In the genomic region with DNA sequence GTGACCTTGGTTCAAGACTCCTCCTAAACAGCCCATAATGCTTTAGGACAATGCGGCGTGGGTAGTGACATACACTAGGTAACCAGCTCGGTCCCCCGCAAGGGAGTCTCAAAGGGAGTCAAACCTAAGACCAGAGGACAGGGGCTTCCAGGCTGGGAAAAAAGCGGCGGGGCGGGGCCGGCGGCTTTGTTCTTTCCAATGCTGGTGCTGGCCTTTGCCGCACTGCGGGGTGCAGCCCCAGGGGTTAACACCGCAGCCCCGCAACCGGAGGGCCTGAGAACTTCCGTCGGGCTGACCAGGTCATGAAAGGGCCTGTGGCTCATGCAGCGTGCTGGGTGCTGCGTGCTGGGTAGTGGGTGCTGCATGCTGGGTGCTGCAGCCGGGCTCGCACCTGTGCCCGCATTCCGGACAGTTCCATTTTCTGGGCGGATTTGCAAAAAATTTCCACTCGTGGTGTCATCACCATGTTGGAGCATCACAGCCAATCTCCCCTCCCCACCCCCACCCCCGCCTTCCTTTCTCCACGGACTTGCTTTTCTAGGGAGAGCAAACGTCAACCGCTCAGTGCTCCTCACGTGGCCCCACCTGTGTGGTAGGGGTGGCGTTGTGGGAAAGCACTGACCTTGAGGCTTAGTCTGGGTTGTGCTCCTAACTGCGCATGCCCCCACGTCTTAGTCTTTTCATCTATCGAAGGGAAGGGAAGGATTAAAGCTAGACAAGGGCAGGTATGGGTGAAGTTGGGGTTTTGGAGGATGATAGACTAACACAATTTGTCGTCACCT, we compare ENCODE assay signal across 8 mouse cellular contexts. TPM values are rescaled to one million over a fixed set of nuclear protein-coding genes. Genes with fewer than 3 reads are reported as not detected.
DNase-seq lines count a peak whose midpoint lies in the region; ATAC-seq and TF ChIP-seq lines count a peak whose summit lies in the region.

No protein-coding gene starts in this region.

- TF ChIP-seq CTCF in intestine, postnatal 0 days (IDR thresholded peaks at IDR 0.05; ENCODE audit: low read depth): no peak

- H3K36me3 ChIP-seq in intestine, embryonic 15.5 days: no peaks in the 10 kb centered on the region
- H3K36me3 ChIP-seq in intestine, postnatal 0 days (ENCODE audit: control insufficient read depth, insufficient read depth): no peaks in the 10 kb centered on the region
- no peaks in the 10 kb centered on the region for H3K36me3 ChIP-seq in neural tube, embryonic 13.5 days

- no peak overlapping the region for H3K4me3 ChIP-seq in intestine, embryonic 15.5 days (replicated peaks)
- no peak overlapping the region for H3K4me3 ChIP-seq in intestine, postnatal 0 days (ENCODE audit: low read depth, low read length)
- no peak overlapping the region for H3K4me3 ChIP-seq in neural tube, embryonic 13.5 days

- H3K9me3 ChIP-seq in intestine, embryonic 15.5 days: no peaks in the 10 kb centered on the region
- H3K9me3 ChIP-seq in intestine, postnatal 0 days (ENCODE audit: control insufficient read depth): no peaks in the 10 kb centered on the region
- H3K9me3 ChIP-seq in neural tube, embryonic 13.5 days: no peaks in the 10 kb centered on the region

- H3K9ac ChIP-seq in intestine, embryonic 15.5 days: no peak overlapping the region
- no peak overlapping the region for H3K9ac ChIP-seq in intestine, postnatal 0 days (ENCODE audit: low read depth, low read length)
- peak overlapping the region; percentile 55 for H3K9ac ChIP-seq in neural tube, embryonic 13.5 days

- no peak overlapping the region for H3K27ac ChIP-seq in intestine, embryonic 15.5 days
- no peak overlapping the region for H3K27ac ChIP-seq in intestine, postnatal 0 days (ENCODE audit: low read depth, low read length)
- H3K27ac ChIP-seq in neural tube, embryonic 13.5 days (replicated peaks): no peak overlapping the region

- peak; percentile 61 for DNase-seq in cerebellum, adult 8-10 months
- peak; percentile 54 for DNase-seq in kidney, adult 11 months
- DNase-seq in ovary, postnatal 10 days (ENCODE audit: low spot score): no peak
- no peak for DNase-seq in lung, postnatal 4 days

- H3K4me1 ChIP-seq in intestine, embryonic 15.5 days (replicated peaks): peaks cover 9% of the 10 kb centered on the region
- 0 out of 2 replicates have a peak, but pooled peaks cover 3% of the 10 kb centered on the region for H3K4me1 ChIP-seq in intestine, postnatal 0 days (replicated peaks; ENCODE audit: control insufficient read depth, insufficient read depth, low read length)
- peaks cover 37% of the 10 kb centered on the region for H3K4me1 ChIP-seq in neural tube, embryonic 13.5 days (replicated peaks)

- ATAC-seq in intestine, embryonic 15.5 days: no peak
- no peak for ATAC-seq in intestine, postnatal 0 days
- ATAC-seq in neural tube, embryonic 13.5 days (ENCODE audit: low read depth): no peak
- no peak for ATAC-seq in megakaryocyte, adult 5-6 weeks (ENCODE audit: poor library complexity, severe bottlenecking)

- H3K27me3 ChIP-seq in intestine, embryonic 15.5 days (replicated peaks): peaks cover 10% of the 10 kb centered on the region
- peaks cover 10% of the 10 kb centered on the region; the same call in 1 of the 2 replicates for H3K27me3 ChIP-seq in intestine, postnatal 0 days (replicated peaks; ENCODE audit: control insufficient read depth, insufficient read depth, low read length)
- H3K27me3 ChIP-seq in neural tube, embryonic 13.5 days: peaks cover 10% of the 10 kb centered on the region

- peak overlapping the region; percentile 43 for H3K4me2 ChIP-seq in intestine, embryonic 15.5 days (replicated peaks)
- H3K4me2 ChIP-seq in intestine, postnatal 0 days (replicated peaks; ENCODE audit: low read depth): no peak overlapping the region
- peak overlapping the region; percentile 42 for H3K4me2 ChIP-seq in neural tube, embryonic 13.5 days

- WGBS in intestine, embryonic 15.5 days: 31% methylated on average over 34 of the region's 34 CpGs
- WGBS in intestine, postnatal 0 days: 33% methylated on average over 34 of the region's 34 CpGs
- 30% methylated on average over 34 of the region's 34 CpGs for WGBS in neural tube, embryonic 13.5 days

RNA-seq across cellular contexts. Expression of a gene that starts 14.3 kb away (rescaled TPM):
- 1,243 and 1,415 TPM in 2 replicates for polyA plus RNA-seq in intestine, embryonic 15.5 days (2015; fragmentation: Nextera tagmentation; extraction: Ambion mirVana)
- polyA plus RNA-seq in intestine, postnatal 0 days (2015; fragmentation: Nextera tagmentation; extraction: Ambion mirVana): 398 and 412 TPM in 2 replicates
- 6,082 and 6,118 TPM in 2 replicates for polyA plus RNA-seq in neural tube, embryonic 13.5 days (2015; fragmentation: Nextera tagmentation; extraction: Ambion mirVana)
- total RNA-seq in megakaryocyte, adult 5-6 weeks (2015): 563 and 570 TPM in 2 replicates
- total RNA-seq in megakaryocyte, adult 5-6 weeks (2017): 790 and 821 TPM in 2 replicates

RNA-seq across cellular contexts. Expression of a gene that starts 42.7 kb away (rescaled TPM):
- polyA plus RNA-seq in intestine, embryonic 15.5 days (2015; fragmentation: Nextera tagmentation; extraction: Ambion mirVana): 11.5 TPM in 2 replicates
- polyA plus RNA-seq in intestine, postnatal 0 days (2015; fragmentation: Nextera tagmentation; extraction: Ambion mirVana): 62.6 and 70.3 TPM in 2 replicates
- 19.5 and 23.3 TPM in 2 replicates for polyA plus RNA-seq in neural tube, embryonic 13.5 days (2015; fragmentation: Nextera tagmentation; extraction: Ambion mirVana)
- 10.7 and 11.7 TPM in 2 replicates for total RNA-seq in megakaryocyte, adult 5-6 weeks (2015)
- 17.0 and 17.6 TPM in 2 replicates for total RNA-seq in megakaryocyte, adult 5-6 weeks (2017)

RNA-seq across cellular contexts. Expression of a gene that starts 57.0 kb away (rescaled TPM):
- 16.0 and 18.0 TPM in 2 replicates for polyA plus RNA-seq in intestine, embryonic 15.5 days (2015; fragmentation: Nextera tagmentation; extraction: Ambion mirVana)
- polyA plus RNA-seq in intestine, postnatal 0 days (2015; fragmentation: Nextera tagmentation; extraction: Ambion mirVana): 3.8 TPM in 2 replicates
- 2.3 TPM in 2 replicates for polyA plus RNA-seq in neural tube, embryonic 13.5 days (2015; fragmentation: Nextera tagmentation; extraction: Ambion mirVana)
- 3.7 and 3.9 TPM in 2 replicates for total RNA-seq in megakaryocyte, adult 5-6 weeks (2015)
- 12.6 and 17.0 TPM in 2 replicates for total RNA-seq in megakaryocyte, adult 5-6 weeks (2017)

RNA-seq across cellular contexts. Expression of a gene that starts 57.7 kb away (rescaled TPM):
- 42.4 and 42.6 TPM in 2 replicates for polyA plus RNA-seq in intestine, embryonic 15.5 days (2015; fragmentation: Nextera tagmentation; extraction: Ambion mirVana)
- polyA plus RNA-seq in intestine, postnatal 0 days (2015; fragmentation: Nextera tagmentation; extraction: Ambion mirVana): 39.8 and 49.2 TPM in 2 replicates
- 7.4 and 8.0 TPM in 2 replicates for polyA plus RNA-seq in neural tube, embryonic 13.5 days (2015; fragmentation: Nextera tagmentation; extraction: Ambion mirVana)
- total RNA-seq in megakaryocyte, adult 5-6 weeks (2015): 4.6 and 5.9 TPM in 2 replicates
- total RNA-seq in megakaryocyte, adult 5-6 weeks (2017): 5.5 and 6.3 TPM in 2 replicates

Comparison
In these comparisons a context has a peak if more than half of its experiments do, and no peak if none do; other contexts are left out.
1. DNase-seq: peak in cerebellum, adult 8-10 months (single experiment) and kidney, adult 11 months (single experiment); none in ovary, postnatal 10 days (single experiment) and lung, postnatal 4 days (0 of 2).